In the genomic region with DNA sequence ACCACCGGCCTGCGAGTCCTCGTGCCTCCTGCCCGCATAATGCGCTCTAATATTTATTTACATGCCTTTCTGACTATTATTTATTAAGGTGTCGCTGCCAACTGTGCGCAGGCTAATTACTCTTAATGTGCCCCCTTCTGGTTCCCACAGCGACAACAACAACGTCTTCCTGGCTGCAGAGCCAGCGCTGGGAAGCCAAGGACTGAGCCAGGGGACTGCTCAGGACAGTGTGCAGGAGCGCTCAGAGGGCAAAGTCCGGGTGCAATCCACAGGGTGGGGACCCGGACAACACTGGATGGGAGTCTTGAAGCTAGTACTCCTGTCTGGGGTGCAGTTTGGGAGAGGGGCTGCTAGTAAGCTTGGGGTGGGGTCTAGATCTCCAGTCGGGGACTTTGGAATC, we compare ENCODE assay signal across 9 mouse cellular contexts.
DNase-seq lines count a peak whose midpoint lies in the region; ATAC-seq lines count a peak whose summit lies in the region.
"Had no signal": no experiment of that assay in that cellular context is flagged by ENCODE, and none has a peak within 500 bp of the region (broad histone marks: within the 10 kb centered on the region; RNA-seq: fewer than 3 reads in every experiment).

No protein-coding gene starts in this region.

- H3K36me3 ChIP-seq in hindbrain, embryonic 11.5 days (ENCODE audit: control insufficient read depth, insufficient read depth, low read length), result no peaks in the 10 kb centered on the region
- H3K36me3 ChIP-seq in midbrain, embryonic 15.5 days (replicated peaks), result no peaks in the 10 kb centered on the region

- no peak overlapping the region for H3K4me3 ChIP-seq in hindbrain, embryonic 11.5 days (ENCODE audit: low read depth, low read length)
- H3K4me3 ChIP-seq in midbrain, embryonic 15.5 days, result peak overlapping the region; percentile 32; the same call in 1 of the 2 replicates

- 0 out of 2 replicates have a peak overlapping the region, but pooled peaks have one; percentile 31 for H3K9ac ChIP-seq in hindbrain, embryonic 11.5 days (ENCODE audit: low read depth, low read length)
- no peak overlapping the region for H3K9ac ChIP-seq in midbrain, embryonic 15.5 days

- H3K4me2 ChIP-seq in hindbrain, embryonic 11.5 days (replicated peaks; ENCODE audit: low read depth, low read length), result peak overlapping the region; percentile 43
- H3K4me2 ChIP-seq in midbrain, embryonic 15.5 days, result peak overlapping the region; percentile 66

- DNase-seq in embryo, embryonic 10.5 days (ENCODE audit: low spot score), result peak; percentile 26
- DNase-seq in embryo, embryonic 9.5 days (ENCODE audit: extremely low spot score), result no peak
- peak; percentile 25 for DNase-seq in hindbrain, embryonic 11.5 days (ENCODE audit: low spot score)
- DNase-seq in kidney, postnatal 25 days, result peak; percentile 41 to 62
- DNase-seq in cerebellum, postnatal 10 days, result no peak
- DNase-seq in adrenal gland, postnatal 4 days (ENCODE audit: low spot score in 2 of 2), result no peak
- DNase-seq in adrenal gland, adult 18-20 months (ENCODE audit: low spot score in 2 of 2), result no peak

- H3K4me1 ChIP-seq in hindbrain, embryonic 11.5 days (replicated peaks; ENCODE audit: control insufficient read depth, insufficient read depth, low read length), result no peaks in the 10 kb centered on the region; the same call in 1 of the 2 replicates
- peaks cover 20% of the 10 kb centered on the region for H3K4me1 ChIP-seq in midbrain, embryonic 15.5 days

- H3K27ac ChIP-seq in hindbrain, embryonic 11.5 days (ENCODE audit: low read depth, low read length), result no peak overlapping the region
- H3K27ac ChIP-seq in midbrain, embryonic 15.5 days, result no peak overlapping the region

- 1% methylated on average over 14 of the region's 14 CpGs for WGBS in hindbrain, embryonic 11.5 days
- 1% methylated on average over 14 of the region's 14 CpGs for WGBS in midbrain, embryonic 15.5 days

- ATAC-seq in hindbrain, embryonic 11.5 days (ENCODE audit: low FRiP score), result peak; percentile 51; the same call in 1 of the 2 replicates
- peak; percentile 69; the same call in 1 of the 2 replicates for ATAC-seq in midbrain, embryonic 15.5 days (replicated peaks)

- H3K9me3 ChIP-seq in hindbrain, embryonic 11.5 days (ENCODE audit: control insufficient read depth, low read length), result no peaks in the 10 kb centered on the region
- no peaks in the 10 kb centered on the region for H3K9me3 ChIP-seq in midbrain, embryonic 15.5 days
- H3K9me3 ChIP-seq: megakaryocyte, embryonic 14.5 days had no signal

- peaks cover 15% of the 10 kb centered on the region for H3K27me3 ChIP-seq in hindbrain, embryonic 11.5 days (ENCODE audit: control insufficient read depth, insufficient read depth, low read length)
- H3K27me3 ChIP-seq in midbrain, embryonic 15.5 days (replicated peaks), result no peaks in the 10 kb centered on the region

Comparison
In these comparisons a context has a peak if more than half of its experiments do, and no peak if none do; other contexts are left out.
1. DNase-seq: peak in embryo, embryonic 10.5 days (single experiment), hindbrain, embryonic 11.5 days (single experiment) and kidney, postnatal 25 days (2 of 2); none in embryo, embryonic 9.5 days (single experiment), cerebellum, postnatal 10 days (0 of 2), adrenal gland, postnatal 4 days (0 of 2) and adrenal gland, adult 18-20 months (0 of 2).